Mouse (Mus musculus) hindbrain, embryonic 13.5 days (tissue): ENCODE data around the gene Kcng4. TPM values are rescaled to one million over a fixed set of nuclear protein-coding genes. Genes with fewer than 3 reads are reported as not detected.

Experiments
- ATAC-seq: fragments of 200-750 bp; cut with Nextera tagmentation; 2 replicates; pipeline ENCODE4 v1.8.0; 2017; ENCODE audit warnings: moderate TSS enrichment; ENCODE audit not compliant: low FRiP score
- H3K27ac ChIP-seq: fragments of 300-500 bp; sonication (generic); 2 replicates; pipeline ENCODE4 v1.5.1; 2015; ENCODE audit warnings: inconsistent platforms, mild to moderate bottlenecking, moderate library complexity
- H3K27me3 ChIP-seq: fragments of 300-500 bp; sonication (generic); 2 replicates; pipeline ENCODE4 v1.6.1; 2015; ENCODE audit warnings: mild to moderate bottlenecking, inconsistent platforms
- H3K36me3 ChIP-seq: fragments of 300-500 bp; sonication (generic); 2 replicates; pipeline ENCODE4 v1.6.1; 2015; ENCODE audit warnings: mild to moderate bottlenecking, inconsistent platforms
- H3K4me1 ChIP-seq: fragments of 300-500 bp; sonication (generic); replicated peaks from 2 replicates; pipeline ENCODE4 v1.6.1; 2015; ENCODE audit warnings: inconsistent platforms
- H3K4me2 ChIP-seq: fragments of 300-500 bp; sonication (generic); 2 replicates; pipeline ENCODE4 v1.6.1; 2015; ENCODE audit warnings: inconsistent platforms, mild to moderate bottlenecking, moderate library complexity
- H3K4me3 ChIP-seq: fragments of 300-500 bp; sonication (generic); 2 replicates; pipeline ENCODE4 v1.5.1; 2015; ENCODE audit warnings: mild to moderate bottlenecking, inconsistent platforms
- H3K9ac ChIP-seq: fragments of 300-500 bp; sonication (generic); 2 replicates; pipeline ENCODE4 v1.6.1; 2015; ENCODE audit warnings: mild to moderate bottlenecking, inconsistent platforms
- H3K9me3 ChIP-seq: fragments of 300-500 bp; sonication (generic); 2 replicates; pipeline ENCODE4 v1.6.1; 2016; ENCODE audit warnings: inconsistent platforms
- WGBS: fragments of 180-500 bp; shearing (Covaris S2); methylation state at CpG from one replicate; pipeline ENCODE4 v1.1.7; 2015; 5-methylcytosine and 5-hydroxymethylcytosine counted together
- polyA plus RNA-seq: library from polyadenylated mRNA; unstranded; fragments of >200 nt; fragmentation: Nextera tagmentation; extraction: Ambion mirVana; gene quantifications from 2 replicates; pipeline ENCODE4 v1.2.1, GENCODE M21; 2015

Kcng4 gene
- polyA plus RNA-seq, 1 experiment from 2014 or later, result not detected

DNA sequence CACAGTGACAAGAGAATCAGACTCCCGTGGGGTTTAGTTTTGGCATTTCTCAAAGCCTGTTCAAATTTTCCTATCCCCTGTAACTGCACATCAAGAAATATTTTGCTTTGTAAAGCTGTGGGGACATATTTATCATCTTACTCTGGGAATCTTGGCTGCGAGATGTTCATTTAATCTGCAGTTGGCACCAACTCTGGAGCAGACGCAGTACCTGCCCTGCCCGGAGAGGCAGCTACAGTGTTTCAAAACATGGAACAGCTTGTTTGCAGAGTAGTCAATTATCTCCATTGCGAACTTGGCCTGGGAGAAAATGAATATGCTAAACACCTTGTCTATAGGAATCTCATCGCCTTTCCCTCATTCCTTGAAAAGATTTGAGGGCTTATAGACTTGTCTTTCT is 2.8 kb upstream of the Kcng4 start:
- no peaks in the 10 kb centered on the region for H3K36me3 ChIP-seq
- no peak overlapping the region for H3K4me3 ChIP-seq
- H3K4me2 ChIP-seq, result no peak overlapping the region
- no peak for ATAC-seq
- peaks cover 18% of the 10 kb centered on the region for H3K4me1 ChIP-seq
- peaks cover 30% of the 10 kb centered on the region for H3K27me3 ChIP-seq
- no peak overlapping the region for H3K9ac ChIP-seq
- H3K9me3 ChIP-seq, result no peaks in the 10 kb centered on the region
- 75% methylated on average over 6 of the region's 6 CpGs for WGBS
- H3K27ac ChIP-seq, result no peak overlapping the region

DNA sequence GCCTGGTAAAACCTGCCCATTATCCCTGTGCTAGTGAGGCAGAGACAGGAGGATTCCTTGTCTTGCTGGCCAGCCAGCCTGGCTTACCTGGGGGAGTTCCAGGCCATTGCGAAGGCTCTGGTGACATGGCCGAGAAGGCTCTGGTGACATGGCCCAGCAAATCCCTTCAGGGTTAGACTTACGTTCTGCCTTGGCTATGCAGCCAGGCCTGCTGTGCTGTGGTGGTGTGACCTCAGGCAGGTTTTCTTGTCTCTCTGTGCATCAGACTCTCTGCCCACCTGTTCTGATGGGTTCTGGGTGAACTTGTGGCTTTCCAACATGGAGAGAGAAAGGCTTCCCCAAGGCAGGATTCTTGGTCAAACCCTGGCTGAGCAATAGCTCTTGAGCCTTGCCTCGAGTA is 1.9 kb upstream of the Kcng4 start:
- ATAC-seq, result no peak
- 91% methylated on average over 4 of the region's 4 CpGs for WGBS

DNA sequence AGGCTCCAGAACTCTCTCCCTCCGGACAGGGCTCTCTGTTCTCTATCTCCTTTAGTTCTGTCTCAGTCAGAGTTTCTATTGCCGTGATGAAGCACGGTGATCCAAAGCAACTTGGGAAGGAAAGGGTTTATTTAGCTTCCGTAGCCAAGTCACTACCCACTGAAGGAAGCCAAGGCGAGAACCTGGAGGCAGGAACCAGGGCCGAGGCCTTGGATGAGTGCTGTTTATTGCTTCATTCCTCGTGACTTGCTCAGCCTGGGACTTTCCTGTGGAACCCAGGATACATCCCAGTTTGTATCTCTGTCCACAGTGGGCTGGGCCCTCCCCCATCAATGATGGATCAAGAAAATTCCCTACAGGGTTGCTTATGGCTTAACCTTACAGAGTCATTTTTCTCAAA is 1.3 kb upstream of the Kcng4 start:
- peaks cover 23% of the 10 kb centered on the region for H3K4me1 ChIP-seq
- no peak overlapping the region for H3K9ac ChIP-seq
- no peak overlapping the region for H3K4me2 ChIP-seq
- ATAC-seq, result no peak
- H3K27me3 ChIP-seq, result peaks cover 38% of the 10 kb centered on the region
- WGBS, result 69% methylated on average over 7 of the region's 7 CpGs
- H3K27ac ChIP-seq, result no peak overlapping the region
- H3K36me3 ChIP-seq, result no peaks in the 10 kb centered on the region
- H3K4me3 ChIP-seq, result no peak overlapping the region
- no peaks in the 10 kb centered on the region for H3K9me3 ChIP-seq

More for the DNA sequence above, 1.9 kb upstream of the Kcng4 start:
- H3K27ac ChIP-seq, result no peak overlapping the region
- H3K9me3 ChIP-seq, result no peaks in the 10 kb centered on the region
- no peak overlapping the region for H3K4me3 ChIP-seq
- H3K27me3 ChIP-seq, result peaks cover 38% of the 10 kb centered on the region
- H3K4me2 ChIP-seq, result no peak overlapping the region
- no peaks in the 10 kb centered on the region for H3K36me3 ChIP-seq
- H3K9ac ChIP-seq, result no peak overlapping the region
- peaks cover 23% of the 10 kb centered on the region for H3K4me1 ChIP-seq

DNA sequence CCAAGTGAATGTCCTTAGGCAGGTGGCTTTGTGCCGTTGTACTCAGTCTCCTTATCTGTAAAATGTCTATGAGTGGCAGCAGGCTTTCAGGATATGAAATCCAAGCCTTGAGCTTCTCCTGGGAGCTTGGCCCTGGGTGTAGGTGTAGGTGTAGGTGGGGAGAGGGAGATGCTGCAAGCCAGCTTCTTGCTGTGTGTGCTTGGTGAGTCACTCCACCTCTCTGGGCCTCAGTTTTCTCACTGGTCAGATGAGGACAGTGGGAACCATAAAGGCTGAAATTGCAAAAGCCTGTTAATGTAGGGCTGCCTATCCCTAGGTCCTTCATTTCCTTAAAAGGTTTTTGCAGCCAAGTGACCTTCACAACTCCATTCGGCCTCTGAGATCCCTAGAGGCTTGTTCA is 478 bp upstream of the Kcng4 start:
- ATAC-seq, result no peak
- Histone ChIP-seq H3K27ac (no peak overlapping the region), H3K9me3 (no peaks in the 10 kb centered on the region), H3K4me3 (no peak overlapping the region), H3K4me1 (peaks cover 30% of the 10 kb centered on the region), H3K4me2 (no peak overlapping the region), H3K36me3 (no peaks in the 10 kb centered on the region), H3K9ac (peak overlapping the region; percentile 56; the same call in 1 of the 2 replicates), H3K27me3 (peaks cover 38% of the 10 kb centered on the region)
- WGBS, result 57% methylated on average over 2 of the region's 2 CpGs

DNA sequence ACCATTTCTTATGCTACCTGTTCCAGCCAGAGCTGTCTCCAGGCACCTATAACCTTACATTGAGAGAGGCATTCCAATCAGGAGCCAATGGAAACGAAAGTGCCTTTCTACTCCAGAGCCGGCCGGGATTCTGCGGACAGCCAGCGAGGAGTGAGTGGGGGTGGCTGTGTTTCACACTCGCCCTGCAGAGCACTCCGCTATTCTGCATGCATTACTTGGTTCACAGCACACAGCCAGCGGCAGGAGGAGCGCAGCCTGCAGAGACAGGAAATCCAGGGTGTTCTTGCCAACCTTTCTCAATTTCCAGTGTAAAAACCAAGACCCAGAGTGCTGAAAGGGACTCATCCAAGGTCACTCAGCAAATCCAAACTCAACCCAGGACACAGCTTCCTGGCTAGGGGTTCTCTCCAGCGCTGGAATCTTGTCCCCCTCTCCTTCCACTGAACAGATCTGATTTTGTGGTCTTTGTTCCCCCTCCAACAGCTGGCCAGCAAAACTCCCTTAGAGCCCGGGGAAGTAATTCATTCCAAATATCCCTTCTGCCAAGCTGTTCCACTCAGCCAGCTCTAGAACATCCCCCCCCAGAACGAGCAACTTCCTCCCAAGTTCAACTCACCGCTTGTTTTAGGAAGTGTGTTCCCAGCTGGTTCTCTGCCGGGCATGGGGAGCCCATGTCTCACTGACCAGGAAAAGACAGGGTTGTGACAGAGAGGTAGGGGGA is 704 bp downstream of the Kcng4 start:
- ATAC-seq, result no peak
- Histone ChIP-seq H3K4me1 (peaks cover 35% of the 10 kb centered on the region), H3K27me3 (peaks cover 38% of the 10 kb centered on the region), H3K9me3 (no peaks in the 10 kb centered on the region), H3K4me2 (no peak overlapping the region), H3K27ac (no peak overlapping the region), H3K36me3 (no peaks in the 10 kb centered on the region), H3K4me3 (no peak overlapping the region), H3K9ac (no peak overlapping the region)
- 23% methylated on average over 14 of the region's 14 CpGs for WGBS

DNA sequence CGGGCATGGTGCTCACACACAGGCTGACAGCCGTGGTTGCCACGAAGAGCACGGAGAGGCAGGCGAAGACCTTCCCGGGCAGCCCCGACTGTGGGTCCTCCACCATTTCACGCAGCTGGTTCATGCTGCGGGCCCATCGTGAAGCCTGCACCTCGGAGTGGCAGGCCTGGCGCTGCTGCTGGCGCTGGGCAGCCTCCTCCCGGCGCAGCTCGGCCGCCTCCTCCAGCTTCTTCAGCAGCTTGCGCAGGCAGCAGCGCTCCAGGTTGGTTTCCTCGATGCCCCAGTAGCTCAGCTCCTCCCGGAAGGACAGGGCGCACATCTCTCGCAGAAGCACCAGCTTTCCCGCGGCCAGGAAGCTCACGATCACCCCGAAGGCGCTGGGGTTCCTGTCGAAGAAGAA is 2.6 kb downstream of the Kcng4 start:
- H3K4me1 ChIP-seq, result peaks cover 38% of the 10 kb centered on the region
- H3K4me2 ChIP-seq, result no peak overlapping the region
- no peaks in the 10 kb centered on the region for H3K36me3 ChIP-seq
- peaks cover 38% of the 10 kb centered on the region for H3K27me3 ChIP-seq
- no peak overlapping the region for H3K27ac ChIP-seq
- no peak overlapping the region for H3K9ac ChIP-seq
- no peak overlapping the region for H3K4me3 ChIP-seq
- no peak for ATAC-seq
- no peaks in the 10 kb centered on the region for H3K9me3 ChIP-seq
- WGBS, result 54% methylated on average over 29 of the region's 29 CpGs

DNA sequence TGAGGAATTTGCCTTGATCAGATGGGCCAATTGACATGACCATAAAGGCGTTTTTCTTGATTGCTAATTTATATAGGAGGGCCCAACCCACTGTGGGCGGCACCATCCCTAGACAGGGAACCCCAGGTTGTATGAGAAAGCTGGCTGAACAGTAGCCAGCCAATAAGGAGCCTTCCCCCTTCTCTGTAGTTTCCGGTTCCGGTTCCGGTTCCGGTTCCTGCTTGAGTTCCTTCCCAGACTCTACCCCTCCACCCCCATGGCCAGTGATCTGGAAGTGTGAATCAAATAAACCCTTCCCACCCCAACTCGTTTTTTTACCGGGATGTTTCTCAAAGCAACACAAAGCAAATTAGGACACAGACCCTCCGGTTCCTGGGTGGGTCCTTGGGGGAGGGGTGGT is 3.2 kb downstream of the Kcng4 start:
- 88% methylated on average over 9 of the region's 9 CpGs for WGBS
- H3K9ac ChIP-seq, result no peak overlapping the region
- no peak overlapping the region for H3K4me3 ChIP-seq
- H3K27ac ChIP-seq, result no peak overlapping the region
- ATAC-seq, result no peak
- no peak overlapping the region for H3K4me2 ChIP-seq
- H3K9me3 ChIP-seq, result no peaks in the 10 kb centered on the region
- H3K27me3 ChIP-seq, result peaks cover 38% of the 10 kb centered on the region
- H3K36me3 ChIP-seq, result no peaks in the 10 kb centered on the region
- peaks cover 42% of the 10 kb centered on the region for H3K4me1 ChIP-seq

DNA sequence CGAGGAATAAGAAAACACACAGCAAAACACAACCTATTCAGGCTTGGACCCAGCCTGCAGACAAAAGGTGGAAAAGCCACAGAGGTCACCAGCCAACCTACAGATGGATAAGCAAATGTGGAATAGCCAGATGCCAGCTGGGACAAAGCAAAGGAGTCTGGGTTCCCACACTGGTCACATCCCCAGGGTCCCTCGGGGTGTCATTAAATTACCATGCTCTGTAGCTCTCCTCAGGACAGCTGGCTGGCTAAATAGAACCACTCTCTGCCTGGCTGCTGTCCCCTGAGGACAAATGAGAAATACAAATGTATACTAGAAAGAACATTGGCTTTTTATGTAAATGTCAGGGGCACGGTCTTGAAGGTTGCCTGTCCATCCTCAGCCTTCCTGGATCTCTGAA is 4.6 kb downstream of the Kcng4 start:
- no peaks in the 10 kb centered on the region for H3K9me3 ChIP-seq
- H3K4me2 ChIP-seq, result no peak overlapping the region
- no peak overlapping the region for H3K4me3 ChIP-seq
- WGBS, result 21% methylated on average over 3 of the region's 3 CpGs
- peaks cover 44% of the 10 kb centered on the region for H3K4me1 ChIP-seq
- peaks cover 29% of the 10 kb centered on the region for H3K27me3 ChIP-seq
- peak overlapping the region; percentile 35; the same call in 1 of the 2 replicates for H3K27ac ChIP-seq
- ATAC-seq, result no peak
- no peaks in the 10 kb centered on the region for H3K36me3 ChIP-seq
- H3K9ac ChIP-seq, result peak overlapping the region; percentile 29; the same call in 1 of the 2 replicates

DNA sequence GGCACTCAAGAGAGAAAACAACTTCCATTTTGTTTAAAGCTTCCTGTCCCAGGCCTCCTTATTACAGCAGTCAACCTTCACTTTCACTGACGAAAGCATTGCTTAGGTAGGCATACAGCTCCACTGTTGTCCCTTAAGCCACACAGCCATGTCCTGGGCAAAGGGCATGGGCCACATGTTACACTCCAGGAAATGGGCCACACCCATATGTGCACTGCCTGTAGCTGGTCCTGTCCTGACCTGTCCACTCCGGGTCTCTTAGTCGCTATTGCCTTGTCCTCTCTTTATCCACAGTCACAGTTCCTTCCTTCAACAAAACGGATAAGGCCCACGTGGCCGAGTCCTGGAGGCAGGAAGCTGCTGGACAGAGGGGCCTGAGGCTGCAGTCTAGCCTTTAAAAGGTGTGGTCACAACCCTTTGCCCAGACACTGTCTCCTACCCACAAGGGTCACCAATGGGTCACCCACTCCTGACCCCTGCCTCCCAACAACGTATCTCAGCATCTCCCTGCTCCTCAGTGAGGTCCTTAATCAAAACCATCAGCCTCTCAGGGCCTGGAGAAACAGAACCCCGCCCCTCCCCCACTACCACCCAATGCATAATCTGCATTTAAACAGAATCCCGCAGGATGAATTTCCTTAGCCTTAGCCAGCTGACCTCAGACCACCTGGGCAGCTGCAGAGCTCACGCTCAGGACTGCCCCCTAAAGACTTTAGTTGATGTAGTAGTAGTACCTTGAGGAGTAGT is 7.7 kb downstream of the Kcng4 start:
- Histone ChIP-seq H3K9me3 (no peaks in the 10 kb centered on the region), H3K27me3 (peaks cover 6% of the 10 kb centered on the region), H3K4me3 (no peak overlapping the region), H3K4me2 (no peak overlapping the region), H3K27ac (no peak overlapping the region), H3K36me3 (no peaks in the 10 kb centered on the region), H3K9ac (no peak overlapping the region), H3K4me1 (peaks cover 23% of the 10 kb centered on the region)
- 40% methylated on average over 10 of the region's 10 CpGs for WGBS
- ATAC-seq, result no peak

DNA sequence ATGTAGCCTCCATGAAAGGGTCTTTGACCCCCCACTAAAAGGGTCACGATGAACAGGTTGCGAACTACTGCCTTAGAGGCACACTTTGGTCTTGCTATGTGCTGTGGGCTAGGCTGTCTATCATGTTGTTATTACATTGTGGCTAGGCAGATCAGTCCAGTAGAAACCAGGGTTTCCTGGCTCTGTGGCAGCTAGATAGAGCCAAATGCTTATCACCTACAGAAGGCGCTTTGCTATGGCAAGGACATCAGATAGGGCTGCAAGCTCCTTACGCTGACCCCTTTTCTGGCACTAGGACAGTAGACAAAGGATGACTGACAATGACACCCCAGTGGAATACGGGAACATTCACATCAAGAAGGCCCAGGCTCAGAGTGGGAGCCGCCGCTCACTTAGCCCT is 8.3 kb downstream of the Kcng4 start:
- Histone ChIP-seq H3K9ac (no peak overlapping the region), H3K36me3 (no peaks in the 10 kb centered on the region), H3K27ac (no peak overlapping the region), H3K4me3 (no peak overlapping the region), H3K4me1 (peaks cover 22% of the 10 kb centered on the region), H3K9me3 (no peaks in the 10 kb centered on the region), H3K4me2 (no peak overlapping the region), H3K27me3 (0 out of 2 replicates have a peak, but pooled peaks cover 3% of the 10 kb centered on the region)
- 78% methylated on average over 7 of the region's 7 CpGs for WGBS
- no peak for ATAC-seq

DNA sequence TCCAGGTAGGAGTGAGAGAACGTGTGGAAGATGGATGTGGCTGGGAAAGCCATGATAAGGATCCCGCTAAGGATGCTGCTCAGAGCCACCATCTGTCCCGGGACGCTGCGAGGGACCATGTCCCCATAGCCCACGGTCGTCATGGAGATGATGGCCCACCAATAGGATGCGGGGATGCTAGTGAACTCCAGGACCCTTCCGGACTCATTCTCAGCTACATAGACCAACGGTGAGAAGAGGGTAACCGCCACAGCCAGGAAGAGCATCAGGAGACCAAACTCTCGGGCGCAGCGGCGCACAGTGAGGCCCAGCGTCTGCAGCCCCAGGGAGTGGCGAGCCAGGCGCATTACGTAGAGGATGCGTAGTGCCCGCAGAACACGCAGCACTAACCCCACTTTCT is 9.7 kb downstream of the Kcng4 start:
- Histone ChIP-seq H3K9ac (no peak overlapping the region), H3K4me1 (peaks cover 13% of the 10 kb centered on the region), H3K4me3 (no peak overlapping the region), H3K36me3 (no peaks in the 10 kb centered on the region), H3K27me3 (0 out of 2 replicates have a peak, but pooled peaks cover 3% of the 10 kb centered on the region), H3K27ac (no peak overlapping the region), H3K9me3 (no peaks in the 10 kb centered on the region), H3K4me2 (no peak overlapping the region)
- 77% methylated on average over 22 of the region's 22 CpGs for WGBS
- no peak for ATAC-seq

DNA sequence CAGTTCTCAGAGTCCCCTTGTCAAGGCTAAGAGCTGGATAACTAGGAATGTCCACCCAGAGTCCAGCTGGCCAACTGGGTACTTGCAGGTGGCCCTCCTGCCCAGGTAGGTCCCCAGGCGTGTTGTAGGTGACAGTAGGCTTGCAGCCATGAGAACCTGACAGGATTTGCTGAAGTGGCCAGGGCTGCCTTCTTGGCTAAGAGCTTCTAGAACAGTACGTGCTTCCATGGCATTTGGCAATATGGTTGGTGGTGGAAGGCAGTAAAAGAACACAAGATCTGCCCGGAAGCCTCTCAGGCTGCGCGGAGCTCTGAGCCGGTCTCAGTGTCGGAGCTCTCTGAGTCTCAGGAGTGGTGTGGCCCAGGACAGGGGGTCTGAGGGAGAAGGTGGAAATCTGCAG is 10.6 kb downstream of the Kcng4 start:
- ATAC-seq, result no peak
- WGBS, result 90% methylated on average over 7 of the region's 7 CpGs
- no peak overlapping the region for H3K27ac ChIP-seq

More for the DNA sequence above, 10.6 kb downstream of the Kcng4 start:
- no peaks in the 10 kb centered on the region for H3K36me3 ChIP-seq
- H3K4me1 ChIP-seq, result peaks cover 10% of the 10 kb centered on the region
- no peak overlapping the region for H3K9ac ChIP-seq
- 0 out of 2 replicates have a peak, but pooled peaks cover 3% of the 10 kb centered on the region for H3K27me3 ChIP-seq
- H3K9me3 ChIP-seq, result no peaks in the 10 kb centered on the region
- H3K4me3 ChIP-seq, result no peak overlapping the region
- H3K4me2 ChIP-seq, result no peak overlapping the region
